Mouse (Mus musculus) cerebellum, postnatal 14 days (tissue): ENCODE data around the gene Sstr5.

ENCODE experiments used
- DNase-seq, 2 experiments: peaks; one replicate each; pipeline ENCODE4 v3.0.0; 2021; ENCODE audit warnings: mixed read lengths in 2 of 2

Gene Sstr5

GRCm38 (mm10) chr17:25472044-25472443 is 25.0 kb downstream of the Sstr5 start:
- DNase-seq, result no peak

- DNase-seq, result peak in 1 of 2 experiments; percentile 33
Measured at GRCm38 (mm10) chr17:25471418-25471817, 25.7 kb downstream of the Sstr5 start.

GRCm38 (mm10) chr17:25469798-25470197 is 27.3 kb downstream of the Sstr5 start:
- DNase-seq, result peak; percentile 88

- DNase-seq, result no peak
Measured at GRCm38 (mm10) chr17:25468301-25468700, 28.8 kb downstream of the Sstr5 start.

- no peak for DNase-seq
Measured at GRCm38 (mm10) chr17:25467781-25468180, 29.3 kb downstream of the Sstr5 start.

- DNase-seq, result no peak
Measured at GRCm38 (mm10) chr17:25466257-25466656, 30.8 kb downstream of the Sstr5 start.

- DNase-seq, result no peak
Measured at GRCm38 (mm10) chr17:25464091-25464490, 33.0 kb downstream of the Sstr5 start.

GRCm38 (mm10) chr17:25463326-25463945 is 33.7 kb downstream of the Sstr5 start:
- DNase-seq, result no peak

GRCm38 (mm10) chr17:25462236-25462875 is 34.7 kb downstream of the Sstr5 start:
- no peak for DNase-seq

- peak in 1 of 2 experiments; percentile 24 for DNase-seq
Measured at GRCm38 (mm10) chr17:25456540-25456939, 40.5 kb downstream of the Sstr5 start.

- DNase-seq, result no peak
Measured at GRCm38 (mm10) chr17:25454272-25454671, 42.8 kb downstream of the Sstr5 start, which contains the start of gene Tekt4. Tekt4 (plus strand) TSS chr17:25454615.

GRCm38 (mm10) chr17:25452246-25452965 is 44.7 kb downstream of the Sstr5 start:
- no peak for DNase-seq

- DNase-seq, result no peak
Measured at GRCm38 (mm10) chr17:25450329-25450728, 46.8 kb downstream of the Sstr5 start.

- DNase-seq, result no peak
Measured at GRCm38 (mm10) chr17:25447865-25448264, 49.2 kb downstream of the Sstr5 start.

- DNase-seq, result no peak
Measured at GRCm38 (mm10) chr17:25445841-25446240, 51.2 kb downstream of the Sstr5 start.

GRCm38 (mm10) chr17:25445074-25445473 is 52.0 kb downstream of the Sstr5 start:
- no peak for DNase-seq

GRCm38 (mm10) chr17:25442889-25443288 is 54.2 kb downstream of the Sstr5 start:
- DNase-seq, result no peak

GRCm38 (mm10) chr17:25441417-25441816 is 55.7 kb downstream of the Sstr5 start:
- DNase-seq, result no peak
